Mouse (Mus musculus) MEL (cell line): Measurements from ENCODE around the gene 0610010K14Rik. TPM values are rescaled to one million over a fixed set of nuclear protein-coding genes. Genes with fewer than 3 reads are reported as not detected.

Source experiments
- DNase-seq: peaks from one replicate; pipeline ENCODE4 v3.0.0; 2011; ENCODE audit warnings: low read depth, low spot score
- H3K27ac ChIP-seq: 2 replicates; pipeline ENCODE4 v1.5.1; 2012; ENCODE audit warnings: low read depth, mild to moderate bottlenecking, control low read depth, low read length, moderate library complexity; ENCODE audit not compliant: control insufficient read depth
- H3K27me3 ChIP-seq, 2 experiments: fragments of 150-350 bp in 1 of 2; sonication (generic) in 1 of 2; 2 replicates each; pipeline ENCODE4 v1.6.1; 2012; ENCODE audit warnings: low read length in 2 of 2, mild to moderate bottlenecking in 2 of 2, improper control_type of control experiment in 1 of 2, moderate library complexity in 1 of 2; ENCODE audit not compliant: insufficient read depth in 2 of 2, control insufficient read depth in 1 of 2
- H3K36me3 ChIP-seq, 2 experiments: 2 replicates each; pipeline ENCODE4 v1.6.1; 2012 to 2014; ENCODE audit warnings: low read length in 2 of 2, improper control_type of control experiment in 1 of 2, inconsistent platforms in 1 of 2, mild to moderate bottlenecking in 1 of 2; ENCODE audit not compliant: insufficient read depth in 2 of 2, control insufficient read depth in 1 of 2
- H3K4me1 ChIP-seq, 2 experiments: fragments of 150-350 bp in 1 of 2; sonication (generic) in 1 of 2; 2 replicates each; pipeline ENCODE4 v1.6.1; 2012; ENCODE audit warnings: low read length in 2 of 2, improper control_type of control experiment in 1 of 2, mild to moderate bottlenecking in 1 of 2; ENCODE audit not compliant: insufficient read depth in 2 of 2, control insufficient read depth in 1 of 2
- H3K4me3 ChIP-seq, 2 experiments: fragments of 150-350 bp in 1 of 2; sonication (generic) in 1 of 2; 2 replicates each; pipeline ENCODE4 v1.5.1; 2012; ENCODE audit warnings: low read depth in 2 of 2, low read length in 2 of 2, mild to moderate bottlenecking in 2 of 2, moderate library complexity in 2 of 2, control low read depth in 1 of 2, improper control_type of control experiment in 1 of 2; ENCODE audit not compliant: control insufficient read depth in 1 of 2, insufficient read depth in 1 of 2
- H3K79me2 ChIP-seq: 2 replicates; pipeline ENCODE4 v1.6.1; 2012; ENCODE audit warnings: mild to moderate bottlenecking, low read length, moderate library complexity; ENCODE audit not compliant: control insufficient read depth, poor library complexity, insufficient read depth
- H3K9ac ChIP-seq: 2 replicates; pipeline ENCODE4 v1.6.1; 2012; ENCODE audit warnings: low read depth, mild to moderate bottlenecking, control low read depth, low read length, moderate library complexity; ENCODE audit not compliant: control insufficient read depth, poor library complexity, severe bottlenecking
- H3K9me3 ChIP-seq: fragments of 150-350 bp; sonication (generic); replicated peaks from 2 replicates; pipeline ENCODE4 v1.6.1; 2012; ENCODE audit warnings: mild to moderate bottlenecking, low read length, improper control_type of control experiment, moderate library complexity; ENCODE audit not compliant: insufficient read depth
- BHLHE40 ChIP-seq: IDR thresholded peaks from 2 replicates; pipeline ENCODE4 v1.6.1; 2012; ENCODE audit warnings: low read depth, mild to moderate bottlenecking, inconsistent platforms, low read length, improper control_type of control experiment, borderline replicate concordance
- CHD1 ChIP-seq: IDR thresholded peaks from 2 replicates; pipeline ENCODE4 v1.6.1; 2012; ENCODE audit warnings: low read depth, mild to moderate bottlenecking, inconsistent platforms, low read length, improper control_type of control experiment
- CHD2 ChIP-seq: IDR thresholded peaks from 2 replicates; pipeline ENCODE4 v1.6.1; 2011; ENCODE audit warnings: low read length, improper control_type of control experiment
- EP300 ChIP-seq, 2 experiments: IDR thresholded peaks; 2 replicates each; pipeline ENCODE4 v1.6.1; 2011; ENCODE audit warnings: improper control_type of control experiment in 2 of 2, low read length in 2 of 2, low read depth in 1 of 2, mild to moderate bottlenecking in 1 of 2
- GATA1 ChIP-seq: IDR thresholded peaks from 2 replicates; pipeline ENCODE4 v1.6.1; 2011; ENCODE audit warnings: low read depth, low read length, improper control_type of control experiment
- HCFC1 ChIP-seq: IDR thresholded peaks from 2 replicates; pipeline ENCODE4 v1.6.1; 2012; ENCODE audit warnings: low read depth, mild to moderate bottlenecking, inconsistent platforms, low read length, improper control_type of control experiment, moderate library complexity
- MXI1 ChIP-seq: IDR thresholded peaks from 2 replicates; pipeline ENCODE4 v1.6.1; 2011; ENCODE audit warnings: mild to moderate bottlenecking, low read depth, low read length, improper control_type of control experiment
- RCOR1 ChIP-seq: IDR thresholded peaks from 2 replicates; pipeline ENCODE4 v1.6.1; 2012; ENCODE audit warnings: low read depth, mild to moderate bottlenecking, inconsistent platforms, low read length, improper control_type of control experiment
- USF1 ChIP-seq: IDR thresholded peaks from 2 replicates; pipeline ENCODE4 v1.6.1; 2014; ENCODE audit warnings: low read depth, mild to moderate bottlenecking, inconsistent platforms, low read length, improper control_type of control experiment, moderate library complexity
- ZC3H11A ChIP-seq: IDR thresholded peaks from 2 replicates; pipeline ENCODE4 v1.6.1; 2012; ENCODE audit warnings: low read depth, mild to moderate bottlenecking, inconsistent platforms, low read length, improper control_type of control experiment
- ZKSCAN1 ChIP-seq: IDR thresholded peaks from 2 replicates; pipeline ENCODE4 v1.6.1; 2012; ENCODE audit warnings: low read depth, mild to moderate bottlenecking, inconsistent platforms, low read length, improper control_type of control experiment, moderate library complexity
- ZMIZ1 ChIP-seq: IDR thresholded peaks from 2 replicates; pipeline ENCODE4 v1.6.1; 2012; ENCODE audit warnings: low read depth, mild to moderate bottlenecking, inconsistent platforms, low read length, improper control_type of control experiment, moderate library complexity
- ZNF384 ChIP-seq: IDR thresholded peaks from 2 replicates; pipeline ENCODE4 v1.6.1; 2012; ENCODE audit warnings: low read depth, mild to moderate bottlenecking, inconsistent platforms, low read length, improper control_type of control experiment
- polyA plus RNA-seq, 2 experiments: library from polyadenylated mRNA; stranded (reverse) in 1 of 2; unstranded in 1 of 2; fragments of >175 nt in 1 of 2; fragments of >200 nt in 1 of 2; gene quantifications; 2 replicates each; pipeline versions ENCODE4 v1.2.1 to v1.2.4; 2012; ENCODE audit warnings: low replicate concordance in 2 of 2, low read depth in 1 of 2; ENCODE audit not compliant: insufficient read length in 2 of 2, insufficient read depth in 1 of 2, missing spikeins in 1 of 2
- total RNA-seq: library from RNA; depleted of rRNA; stranded (reverse); fragments of 300-350 nt; gene quantifications from 2 replicates; pipeline ENCODE4 v1.2.3, GENCODE M21; 2012

0610010K14Rik gene
- total and polyA plus RNA-seq, 3 experiments = 60.4 to 189 TPM; not detected in 1

GRCm38 (mm10) chr11:70210681-70211080, 27.0 kb downstream of the 0610010K14Rik start:
- no peak for TF ChIP-seq HCFC1
- TF ChIP-seq ZKSCAN1 = no peak
- H3K4me1 ChIP-seq = peaks cover 0 to 5% of the 10 kb centered on the region in 2 experiments; a peak in 1 of 4 replicates
- no peaks in the 10 kb centered on the region for H3K36me3 ChIP-seq
- H3K27me3 ChIP-seq = peaks cover 2% of the 10 kb centered on the region in 2 experiments; a peak in 2 of 4 replicates
- no peaks in the 10 kb centered on the region for H3K9me3 ChIP-seq
- no peak overlapping the region for H3K9ac ChIP-seq
- no peak overlapping the region for H3K27ac ChIP-seq
- no peak overlapping the region for H3K4me3 ChIP-seq
- no peaks in the 10 kb centered on the region for H3K79me2 ChIP-seq
- no peak for DNase-seq

- peaks cover 0 to 5% of the 10 kb centered on the region in 2 experiments; a peak in 1 of 4 replicates for H3K4me1 ChIP-seq
- TF ChIP-seq ZNF384 (peak; percentile 62; the same call in 1 of the 2 replicates), USF1 (no peak)
- no peaks in the 10 kb centered on the region for H3K36me3 ChIP-seq
- H3K79me2 ChIP-seq = no peaks in the 10 kb centered on the region
- H3K9ac ChIP-seq = no peak overlapping the region
- no peak overlapping the region for H3K4me3 ChIP-seq
- no peak overlapping the region for H3K27ac ChIP-seq
- DNase-seq = no peak
- H3K9me3 ChIP-seq = no peaks in the 10 kb centered on the region
- H3K27me3 ChIP-seq = peaks cover 2 to 4% of the 10 kb centered on the region in 2 experiments; a peak in 3 of 4 replicates
Measured at GRCm38 (mm10) chr11:70208778-70209388, 28.8 kb downstream of the 0610010K14Rik start.

GRCm38 (mm10) chr11:70207283-70207682, 30.4 kb downstream of the 0610010K14Rik start:
- no peaks in the 10 kb centered on the region for H3K4me1 ChIP-seq
- no peaks in the 10 kb centered on the region for H3K36me3 ChIP-seq
- H3K27ac ChIP-seq = no peak overlapping the region
- DNase-seq = no peak
- no peak for TF ChIP-seq CHD1
- no peak for TF ChIP-seq EP300 (IDR thresholded peaks at IDR 0.05; ENCODE audit: low read depth in 1 of 2, low read length in 2 of 2)
- TF ChIP-seq BHLHE40 = no peak
- TF ChIP-seq ZC3H11A = no peak
- no peak for TF ChIP-seq MXI1
- TF ChIP-seq CHD2 = no peak
- no peak for TF ChIP-seq GATA1
- no peak for TF ChIP-seq ZMIZ1
- TF ChIP-seq RCOR1 = no peak
- H3K9me3 ChIP-seq = no peaks in the 10 kb centered on the region
- peaks cover 5% of the 10 kb centered on the region in 2 experiments; a peak in 3 of 4 replicates for H3K27me3 ChIP-seq
- no peaks in the 10 kb centered on the region for H3K79me2 ChIP-seq
- no peak overlapping the region for H3K4me3 ChIP-seq
- H3K9ac ChIP-seq = no peak overlapping the region
